Mouse (Mus musculus) ES-E14 (cell line): Measurements from ENCODE around the gene Osbpl8. TPM values are rescaled to one million over a fixed set of nuclear protein-coding genes. Genes with fewer than 3 reads are reported as not detected.

Source experiments
- DNase-seq: peaks from one replicate; pipeline ENCODE4 v3.0.0-alpha.2; 2013; ENCODE audit warnings: low read depth, low spot score
- H3K27ac ChIP-seq: 2 replicates; pipeline ENCODE4 v1.5.1; 2012; ENCODE audit warnings: low read depth, mild to moderate bottlenecking, low read length, moderate library complexity, mixed read lengths; ENCODE audit not compliant: poor library complexity, insufficient read depth, severe bottlenecking
- H3K36me3 ChIP-seq: 2 replicates; pipeline ENCODE4 v1.6.1; 2012; ENCODE audit warnings: mild to moderate bottlenecking, low read length, moderate library complexity, mixed read lengths; ENCODE audit not compliant: control insufficient read depth, poor library complexity, insufficient read depth, severe bottlenecking
- H3K4me1 ChIP-seq, 2 experiments: fragments of 150-350 bp in 1 of 2; sonication (generic) in 1 of 2; 2 replicates each; pipeline ENCODE4 v1.6.1; 2012; ENCODE audit warnings: low read length in 2 of 2, mild to moderate bottlenecking in 1 of 2, mixed read lengths in 1 of 2; ENCODE audit not compliant: control insufficient read depth in 2 of 2, insufficient read depth in 2 of 2, poor library complexity in 1 of 2
- H3K4me3 ChIP-seq, 2 experiments: fragments of 150-350 bp in 1 of 2; sonication (generic) in 1 of 2; 2 replicates each; pipeline ENCODE4 v1.5.1; 2012; ENCODE audit warnings: low read length in 2 of 2, low read depth in 1 of 2, mild to moderate bottlenecking in 1 of 2, mixed read lengths in 1 of 2; ENCODE audit not compliant: insufficient read depth in 1 of 2, poor library complexity in 1 of 2, severe bottlenecking in 1 of 2
- H3K9ac ChIP-seq: 2 replicates; pipeline ENCODE4 v1.6.1; 2012; ENCODE audit warnings: low read depth, mild to moderate bottlenecking, low read length, mixed read lengths; ENCODE audit not compliant: poor library complexity, insufficient read depth, severe bottlenecking
- H3K9me3 ChIP-seq: fragments of 150-350 bp; sonication (generic); 2 replicates; pipeline ENCODE4 v1.6.1; 2012; ENCODE audit warnings: low read depth, mild to moderate bottlenecking, low read length; ENCODE audit not compliant: control insufficient read depth, insufficient read depth
- CHD2 ChIP-seq: IDR thresholded peaks from 2 replicates; pipeline ENCODE4 v1.6.1; 2014; ENCODE audit warnings: mild to moderate bottlenecking, low read depth, low read length, inconsistent platforms
- HCFC1 ChIP-seq: IDR thresholded peaks from 2 replicates; pipeline ENCODE4 v1.6.1; 2012; ENCODE audit warnings: low read length, inconsistent platforms, borderline replicate concordance; ENCODE audit not compliant: insufficient read depth
- MAFK ChIP-seq: IDR thresholded peaks from 2 replicates; pipeline ENCODE4 v1.6.1; 2014; ENCODE audit warnings: mild to moderate bottlenecking, low read depth, low read length, inconsistent platforms; ENCODE audit not compliant: insufficient read depth
- ZC3H11A ChIP-seq: IDR thresholded peaks from 2 replicates; pipeline ENCODE4 v1.6.1; 2012; ENCODE audit warnings: low read depth, mild to moderate bottlenecking, inconsistent platforms, low read length, borderline replicate concordance
- ZNF384 ChIP-seq: IDR thresholded peaks from 2 replicates; pipeline ENCODE4 v1.6.1; 2012; ENCODE audit warnings: low read depth, low read length, inconsistent platforms
- in situ Hi-C, 2 experiments: fragments of 600-800 bp; cut with MboI; formaldehyde crosslinking; loops; one replicate each; pipeline ENCODE4 v1.15.1; 2025; ENCODE audit warnings: low sequenced_read_pairs in 2 of 2, inconsistent platforms in 1 of 2; ENCODE audit not compliant: unreplicated experiment in 2 of 2
- total RNA-seq: library from RNA; depleted of rRNA; stranded (reverse); fragments of 300-350 nt; gene quantifications from 2 replicates; pipeline ENCODE4 v1.2.3, GENCODE M21; 2012

Osbpl8 gene
- total RNA-seq, 1 experiment, result 20.7 TPM

DNA sequence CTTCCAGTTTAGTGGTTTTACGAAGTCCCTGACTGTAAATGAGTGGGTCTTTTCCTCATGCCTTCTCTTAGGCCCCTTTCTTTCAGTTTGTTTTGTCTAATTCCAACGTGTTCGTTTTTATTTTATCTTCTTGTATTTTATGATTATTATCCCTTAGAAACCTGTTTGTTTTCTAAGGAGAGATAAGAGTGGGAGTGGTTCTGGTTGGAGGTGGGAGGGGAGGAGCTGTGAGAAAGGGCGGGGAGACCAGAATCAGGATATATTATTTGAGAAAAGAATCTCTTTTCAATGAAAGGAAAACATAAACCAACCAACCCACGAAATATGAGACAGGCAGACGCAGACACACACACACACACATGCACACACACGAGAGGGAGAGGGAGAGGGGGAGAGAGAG, 9.0 kb upstream of the Osbpl8 start:
- TF ChIP-seq HCFC1 (no peak), ZC3H11A (no peak), ZNF384 (no peak), CHD2 (no peak)
- Histone ChIP-seq H3K9me3 (no peaks in the 10 kb centered on the region), H3K27ac (no peak overlapping the region), H3K4me1 (no peaks in the 10 kb centered on the region; a peak in 1 of 4 replicates), H3K9ac (no peak overlapping the region), H3K4me3 (no peak overlapping the region), H3K36me3 (no peaks in the 10 kb centered on the region)
- in situ Hi-C loops, result no loop called here
- DNase-seq, result no peak

DNA sequence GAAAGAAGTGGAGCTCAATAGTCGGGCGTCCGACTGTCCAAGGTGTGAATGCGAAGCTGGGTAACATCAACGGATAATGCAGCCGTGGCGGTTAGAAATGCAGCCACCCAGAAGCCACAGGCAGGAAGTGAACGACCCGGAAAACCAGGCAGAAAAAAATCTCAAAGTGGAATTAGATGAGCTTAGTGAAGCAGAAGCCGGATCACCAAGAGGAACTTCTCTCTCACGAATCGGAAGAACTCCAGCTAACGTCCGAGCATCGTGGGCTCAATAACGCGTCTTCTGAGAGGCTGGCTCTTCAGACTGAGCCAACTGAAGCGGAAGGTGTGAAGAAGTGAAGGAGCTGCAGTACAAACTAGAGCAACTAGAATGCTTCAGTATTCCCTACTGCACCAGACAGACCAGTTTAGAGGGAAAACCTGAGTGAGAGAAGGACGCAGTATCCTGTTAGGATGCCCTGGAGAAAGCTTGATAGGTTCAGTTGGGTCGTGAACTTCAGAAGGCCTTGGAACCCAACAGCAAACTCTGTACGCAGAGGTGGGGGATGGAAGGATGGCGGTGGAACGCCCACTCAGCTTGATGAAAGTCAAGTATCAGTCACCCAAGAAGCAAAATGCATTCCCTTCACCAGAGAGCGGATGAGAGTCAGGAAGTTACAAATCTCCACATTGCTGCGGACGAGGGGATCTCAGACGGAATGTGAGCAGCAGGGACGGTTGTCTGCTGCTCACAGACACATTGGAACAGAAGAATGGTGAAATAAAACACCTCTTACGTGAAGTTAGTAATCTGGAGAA, 8.0 kb upstream of the Osbpl8 start:
- Histone ChIP-seq H3K36me3 (no peaks in the 10 kb centered on the region), H3K4me3 (no peak overlapping the region), H3K27ac (no peak overlapping the region), H3K9ac (no peak overlapping the region), H3K4me1 (no peaks in the 10 kb centered on the region; a peak in 1 of 4 replicates), H3K9me3 (no peaks in the 10 kb centered on the region)
- in situ Hi-C loops, result no loop called here
- DNase-seq, result no peak
- TF ChIP-seq MAFK (no peak), ZNF384 (no peak), ZC3H11A (no peak), HCFC1 (no peak), CHD2 (no peak)

DNA sequence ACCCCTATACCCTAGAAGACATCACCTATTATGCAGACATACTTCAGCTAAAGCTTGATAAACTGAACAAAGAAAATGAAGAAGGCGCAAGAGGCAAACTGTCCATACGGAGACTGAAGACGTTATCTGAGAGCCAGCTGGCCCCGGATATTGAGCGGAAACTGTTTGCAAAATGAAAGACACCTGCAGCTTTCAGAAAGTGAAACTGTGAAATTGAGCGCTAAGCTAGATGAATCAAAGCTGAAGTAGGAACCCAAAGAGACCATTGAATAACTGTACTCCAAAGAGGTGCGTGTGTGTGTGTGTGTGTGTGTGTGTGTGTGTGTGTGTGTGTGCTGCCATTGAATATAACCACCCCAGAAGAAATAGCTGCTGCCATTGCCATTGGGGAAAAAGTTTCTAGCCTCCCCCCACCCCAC, 7.3 kb upstream of the Osbpl8 start:
- Histone ChIP-seq H3K27ac (no peak overlapping the region), H3K36me3 (no peaks in the 10 kb centered on the region), H3K9me3 (no peaks in the 10 kb centered on the region), H3K4me3 (no peak overlapping the region), H3K9ac (no peak overlapping the region), H3K4me1 (no peaks in the 10 kb centered on the region; a peak in 1 of 4 replicates)
- no peak for DNase-seq
- TF ChIP-seq HCFC1, result no peak
- TF ChIP-seq CHD2, result no peak
- no peak for TF ChIP-seq MAFK
- TF ChIP-seq ZC3H11A, result no peak
- no peak for TF ChIP-seq ZNF384
- in situ Hi-C loops, result no loop called here

DNA sequence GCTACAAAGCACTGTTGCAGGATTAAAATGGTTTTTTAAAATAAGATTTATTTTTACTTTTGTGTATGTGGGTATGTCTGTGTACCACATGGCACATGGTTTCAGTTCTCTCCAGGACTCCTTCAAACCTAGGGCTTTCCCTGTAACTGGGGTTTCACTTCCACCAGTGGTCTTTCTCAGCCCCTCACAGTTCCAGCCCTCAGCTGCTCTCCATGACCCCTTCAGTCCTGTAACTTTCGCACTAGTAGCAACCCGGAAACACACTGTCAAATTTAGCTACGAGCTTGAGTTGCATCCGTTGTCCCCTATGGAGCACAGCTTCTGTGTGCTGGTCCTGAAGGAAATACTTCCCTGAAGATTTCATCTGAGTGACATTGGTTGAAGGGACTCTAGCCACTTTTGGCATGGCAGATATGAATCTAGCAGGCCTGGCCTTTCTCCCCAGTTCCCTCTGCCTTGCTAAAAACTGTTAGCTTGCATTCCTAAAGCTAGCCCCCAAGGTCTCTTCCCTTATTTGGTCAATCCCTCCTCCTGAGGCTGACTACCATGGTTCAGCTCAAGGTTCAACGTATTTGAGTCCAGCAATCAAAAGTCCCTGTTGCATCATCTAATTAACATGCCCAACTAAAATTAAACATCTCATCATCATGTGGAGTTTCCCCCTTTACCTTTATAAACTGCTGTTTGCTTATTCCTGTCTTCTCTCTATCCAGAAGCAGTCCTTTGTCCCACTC, 4.6 kb upstream of the Osbpl8 start:
- no peak for DNase-seq
- TF ChIP-seq HCFC1 (no peak), ZNF384 (no peak), CHD2 (no peak), ZC3H11A (no peak), MAFK (no peak)
- no peaks in the 10 kb centered on the region for H3K9me3 ChIP-seq
- H3K9ac ChIP-seq, result no peak overlapping the region
- no peak overlapping the region for H3K4me3 ChIP-seq
- no peaks in the 10 kb centered on the region; a peak in 2 of 4 replicates for H3K4me1 ChIP-seq
- H3K27ac ChIP-seq, result no peak overlapping the region
- in situ Hi-C loops, result no loop called here
- no peaks in the 10 kb centered on the region for H3K36me3 ChIP-seq
